Mouse (Mus musculus) heart, embryonic 14.5 days (tissue): ENCODE measurements around the gene Cstf3. TPM values are rescaled to one million over a fixed set of nuclear protein-coding genes. Genes with fewer than 3 reads are reported as not detected.

Experiments
- ATAC-seq: fragments of 200-750 bp; cut with Nextera tagmentation; 2 replicates; pipeline ENCODE4 v1.8.0; 2017; ENCODE audit warnings: low read depth, moderate TSS enrichment; ENCODE audit not compliant: insufficient number of reproducible peaks, insufficient read depth, low FRiP score
- H3K27ac ChIP-seq, 2 experiments: fragments of 200-500 bp in 1 of 2; fragments of 300-500 bp in 1 of 2; sonication (generic) in 1 of 2; replicated peaks in 1 of 2; 2 replicates each; pipeline ENCODE4 v1.5.1; 2012 to 2014; ENCODE audit warnings: low read depth in 2 of 2, low read length in 2 of 2, control low read depth in 1 of 2, mild to moderate bottlenecking in 1 of 2, mixed read lengths in 1 of 2; ENCODE audit not compliant: control insufficient read depth in 1 of 2, insufficient read depth in 1 of 2
- H3K27me3 ChIP-seq: fragments of 300-500 bp; sonication (generic); 2 replicates; pipeline ENCODE4 v1.6.1; 2014; ENCODE audit warnings: mild to moderate bottlenecking, low read length, control low read depth; ENCODE audit not compliant: control insufficient read depth, insufficient read depth
- H3K36me3 ChIP-seq: fragments of 300-500 bp; sonication (generic); 2 replicates; pipeline ENCODE4 v1.6.1; 2014; ENCODE audit warnings: mild to moderate bottlenecking, control low read depth, low read length, mixed read lengths; ENCODE audit not compliant: control insufficient read depth, insufficient read depth
- H3K4me1 ChIP-seq, 2 experiments: fragments of 200-500 bp in 1 of 2; fragments of 300-500 bp in 1 of 2; sonication (generic) in 1 of 2; 2 replicates each; pipeline ENCODE4 v1.6.1; 2012 to 2014; ENCODE audit warnings: low read length in 2 of 2, control low read depth in 1 of 2, mixed read lengths in 1 of 2; ENCODE audit not compliant: control insufficient read depth in 2 of 2, insufficient read depth in 2 of 2
- H3K4me2 ChIP-seq: fragments of 300-500 bp; sonication (generic); 2 replicates; pipeline ENCODE4 v1.6.1; 2014; ENCODE audit warnings: mild to moderate bottlenecking, low read length
- H3K4me3 ChIP-seq, 2 experiments: fragments of 200-500 bp in 1 of 2; fragments of 300-500 bp in 1 of 2; sonication (generic) in 1 of 2; 2 replicates each; pipeline ENCODE4 v1.5.1; 2012 to 2014; ENCODE audit warnings: low read length in 2 of 2, mild to moderate bottlenecking in 2 of 2, control low read depth in 1 of 2, low read depth in 1 of 2, moderate library complexity in 1 of 2; ENCODE audit not compliant: control insufficient read depth in 1 of 2, insufficient read depth in 1 of 2
- H3K9ac ChIP-seq: fragments of 300-500 bp; sonication (generic); 2 replicates; pipeline ENCODE4 v1.6.1; 2014; ENCODE audit warnings: mild to moderate bottlenecking, low read length
- H3K9me3 ChIP-seq: fragments of 300-500 bp; sonication (generic); 2 replicates; pipeline ENCODE4 v1.6.1; 2016; ENCODE audit warnings: low read length, control low read depth; ENCODE audit not compliant: control insufficient read depth
- WGBS: fragments of 180-500 bp; shearing (Covaris S2); extraction: QIAGEN DNeasy Blood & Tissue Kit; methylation state at CpG from one replicate; pipeline ENCODE4 v1.1.7; 2014; 5-methylcytosine and 5-hydroxymethylcytosine counted together
- polyA plus RNA-seq: library from polyadenylated mRNA; unstranded; fragments of >200 nt; fragmentation: Nextera tagmentation; extraction: Ambion mirVana; gene quantifications from 2 replicates; pipeline ENCODE4 v1.2.1, GENCODE M21; 2014

Cstf3 gene
- polyA plus RNA-seq, 1 experiment from 2014 or later: 53.7 TPM

- Histone ChIP-seq H3K27ac (no peak overlapping the region), H3K27me3 (no peaks in the 10 kb centered on the region), H3K9me3 (no peaks in the 10 kb centered on the region; the same call in 1 of the 2 replicates), H3K4me1 (no peaks in the 10 kb centered on the region; a peak in 1 of 4 replicates), H3K36me3 (0 out of 2 replicates have a peak, but pooled peaks cover 4% of the 10 kb centered on the region), H3K4me2 (no peak overlapping the region), H3K9ac (no peak overlapping the region), H3K4me3 (no peak overlapping the region)
- no peak for ATAC-seq
Observed at GRCm38 (mm10) chr2:104671724-104672123, 81.4 kb downstream of the Cstf3 start.

- no peak overlapping the region for H3K9ac ChIP-seq
- H3K36me3 ChIP-seq: 0 out of 2 replicates have a peak, but pooled peaks cover 8% of the 10 kb centered on the region
- no peak overlapping the region for H3K4me2 ChIP-seq
- ATAC-seq: no peak
- H3K27ac ChIP-seq: no peak overlapping the region
- no peaks in the 10 kb centered on the region; a peak in 1 of 4 replicates for H3K4me1 ChIP-seq
- no peak overlapping the region for H3K4me3 ChIP-seq
- H3K9me3 ChIP-seq: no peaks in the 10 kb centered on the region
- no peaks in the 10 kb centered on the region for H3K27me3 ChIP-seq
- WGBS: 80% methylated on average over 3 of the region's 3 CpGs
Observed at GRCm38 (mm10) chr2:104677326-104677725, 87.0 kb downstream of the Cstf3 start.

DNA sequence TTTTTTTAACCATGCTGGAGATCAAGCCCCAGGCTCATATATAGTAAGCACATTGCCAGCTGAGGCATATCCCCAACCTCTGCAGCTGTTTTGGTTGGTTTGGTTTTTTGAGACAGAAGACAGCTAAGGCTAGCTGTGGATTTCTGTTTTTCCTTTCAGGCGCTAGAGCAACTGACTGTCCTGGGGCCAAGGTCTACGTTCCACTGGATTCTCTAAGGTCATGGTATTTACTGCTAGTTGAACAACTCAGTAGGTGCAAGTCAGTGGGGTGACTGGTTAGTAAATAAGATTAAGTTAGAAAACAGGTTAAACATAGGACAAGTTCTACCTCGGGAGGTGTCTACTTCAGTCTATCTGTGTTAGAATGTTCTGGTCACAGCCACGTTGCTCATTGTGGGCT lies 94.4 kb downstream of the Cstf3 start:
- WGBS: 80% methylated on average over 4 of the region's 4 CpGs
- ATAC-seq: no peak
- H3K4me3 ChIP-seq: no peak overlapping the region
- no peak overlapping the region for H3K9ac ChIP-seq
- H3K9me3 ChIP-seq: no peaks in the 10 kb centered on the region
- H3K27me3 ChIP-seq: no peaks in the 10 kb centered on the region
- peaks cover 10% of the 10 kb centered on the region; the same call in 1 of the 2 replicates for H3K36me3 ChIP-seq
- no peak overlapping the region for H3K27ac ChIP-seq
- peak overlapping the region; percentile 39; the same call in 1 of the 2 replicates for H3K4me2 ChIP-seq
- peaks cover 0 to 2% of the 10 kb centered on the region in 2 experiments; a peak in 1 of 4 replicates for H3K4me1 ChIP-seq

GRCm38 (mm10) chr2:104685418-104685817 lies 95.1 kb downstream of the Cstf3 start:
- 5% methylated on average over 13 of the region's 13 CpGs for WGBS
- peak; percentile 82 for ATAC-seq
- Histone ChIP-seq H3K36me3 (peaks cover 10% of the 10 kb centered on the region; the same call in 1 of the 2 replicates), H3K27me3 (no peaks in the 10 kb centered on the region), H3K4me3 (0 out of 4 replicates have a peak overlapping the region, but pooled peaks of 1 of the 2 experiments have one; percentile 14), H3K4me1 (peaks cover 0 to 2% of the 10 kb centered on the region in 2 experiments; a peak in 1 of 4 replicates), H3K9ac (no peak overlapping the region), H3K27ac (no peak overlapping the region), H3K4me2 (peak overlapping the region; percentile 39), H3K9me3 (no peaks in the 10 kb centered on the region)

GRCm38 (mm10) chr2:104687261-104687660 lies 96.9 kb downstream of the Cstf3 start:
- Histone ChIP-seq H3K27me3 (no peaks in the 10 kb centered on the region), H3K4me2 (no peak overlapping the region), H3K9me3 (no peaks in the 10 kb centered on the region), H3K36me3 (peaks cover 4% of the 10 kb centered on the region; the same call in 1 of the 2 replicates), H3K27ac (no peak overlapping the region), H3K4me3 (no peak overlapping the region), H3K4me1 (peaks cover 4 to 5% of the 10 kb centered on the region in 2 experiments; a peak in 2 of 4 replicates), H3K9ac (no peak overlapping the region)
- ATAC-seq: no peak
- 63% methylated on average over 3 of the region's 3 CpGs for WGBS

DNA sequence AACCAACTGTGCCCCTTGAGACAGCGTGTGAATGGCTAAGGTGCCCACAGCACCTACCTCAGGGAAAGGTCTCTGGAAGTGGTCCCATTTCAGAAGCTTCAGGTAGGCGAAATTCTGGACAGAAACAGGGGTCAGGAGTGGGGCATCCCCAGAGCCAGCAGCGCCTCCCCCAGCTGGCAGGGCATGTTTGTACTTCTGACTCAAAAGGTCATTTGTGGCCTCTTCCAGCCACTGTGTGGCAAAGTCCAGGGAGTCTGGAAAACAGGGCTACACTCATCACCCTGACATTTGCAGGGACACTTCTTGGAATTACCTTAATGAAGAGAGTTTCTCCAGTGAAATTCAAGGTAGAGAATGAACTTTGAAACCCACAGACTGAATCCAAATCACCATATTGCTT lies 98.0 kb downstream of the Cstf3 start:
- Histone ChIP-seq H3K27me3 (no peaks in the 10 kb centered on the region), H3K4me3 (no peak overlapping the region), H3K4me1 (peaks cover 4 to 5% of the 10 kb centered on the region in 2 experiments; a peak in 2 of 4 replicates), H3K9ac (no peak overlapping the region), H3K27ac (no peak overlapping the region), H3K36me3 (peaks cover under 1% of the 10 kb centered on the region; the same call in 1 of the 2 replicates), H3K9me3 (no peaks in the 10 kb centered on the region), H3K4me2 (no peak overlapping the region)
- WGBS: 80% methylated on average over 3 of the region's 3 CpGs
- no peak for ATAC-seq

DNA sequence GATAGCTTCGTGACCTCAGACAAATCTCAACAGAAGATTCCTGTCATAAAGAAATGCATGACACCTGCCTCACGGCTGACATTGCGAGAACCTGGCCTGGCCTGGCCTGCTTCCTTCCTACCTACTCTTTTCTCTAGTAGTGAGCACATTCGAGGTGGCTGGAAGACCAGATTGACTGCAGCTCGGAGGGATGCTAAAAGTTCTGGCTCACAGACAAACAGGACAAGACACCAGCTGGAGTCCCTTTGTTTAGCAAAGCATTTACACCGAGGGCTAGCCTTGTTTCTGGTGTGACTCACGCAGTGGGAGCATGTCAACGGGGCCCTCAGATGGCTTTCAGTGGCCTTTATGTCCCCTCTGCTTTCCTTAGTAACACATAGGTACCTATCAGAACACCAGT lies 98.4 kb downstream of the Cstf3 start:
- no peak for ATAC-seq
- no peak overlapping the region for H3K4me2 ChIP-seq
- no peaks in the 10 kb centered on the region for H3K27me3 ChIP-seq
- H3K36me3 ChIP-seq: no peaks in the 10 kb centered on the region
- no peak overlapping the region for H3K4me3 ChIP-seq
- no peaks in the 10 kb centered on the region for H3K9me3 ChIP-seq
- H3K9ac ChIP-seq: no peak overlapping the region
- 83% methylated on average over 8 of the region's 8 CpGs for WGBS
- H3K27ac ChIP-seq: no peak overlapping the region
- H3K4me1 ChIP-seq: peaks cover 4 to 5% of the 10 kb centered on the region in 2 experiments; a peak in 2 of 4 replicates

GRCm38 (mm10) chr2:104690720-104691119 lies 100.4 kb downstream of the Cstf3 start:
- H3K9me3 ChIP-seq: no peaks in the 10 kb centered on the region
- H3K4me3 ChIP-seq: no peak overlapping the region

More at GRCm38 (mm10) chr2:104690720-104691119, 100.4 kb downstream of the Cstf3 start:
- Histone ChIP-seq H3K4me1 (peaks cover 4% of the 10 kb centered on the region in 2 experiments; a peak in 2 of 4 replicates), H3K4me2 (no peak overlapping the region), H3K27ac (no peak overlapping the region), H3K27me3 (no peaks in the 10 kb centered on the region), H3K36me3 (no peaks in the 10 kb centered on the region), H3K9ac (no peak overlapping the region)
- no peak for ATAC-seq
- WGBS: 77% methylated on average over 4 of the region's 4 CpGs
